Mouse (Mus musculus): ENCODE measurements at regions not wholly inside any gene's neighbourhood (a gene's known extent, or its start where the extent isn't known, plus 50 kb on each side); places are given as distances from the start of the nearest gene placed in this dataset.

DNA sequence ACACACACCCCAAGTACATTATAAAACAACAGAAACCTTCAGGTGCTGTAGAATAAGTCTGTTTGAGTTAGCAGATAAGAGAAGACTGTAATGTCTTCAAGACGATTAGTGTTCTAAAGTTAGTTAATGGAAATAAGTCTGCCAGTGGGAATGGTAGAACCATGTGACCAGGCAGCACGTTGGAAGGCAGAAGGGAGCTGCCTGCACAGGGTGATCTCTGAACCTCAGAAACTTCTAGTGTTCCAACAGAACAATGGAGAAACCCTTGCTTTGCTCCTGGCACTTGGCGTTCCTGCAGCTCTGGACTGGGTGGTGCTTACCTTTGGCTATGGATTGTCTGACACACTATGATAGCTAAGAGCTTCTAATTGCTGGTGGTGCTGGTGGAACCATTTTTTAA lies 82.0 kb upstream of the Map3k1 start:
- no peak for TF ChIP-seq CTCF (IDR thresholded peaks at IDR 0.05; ENCODE audit: low read depth, low read length)
- TF ChIP-seq GATA1 (IDR thresholded peaks at IDR 0.05; ENCODE audit: borderline replicate concordance, low read length) = no peak

Measured in G1E (cell line).